Mouse (Mus musculus) MEL (cell line): Measurements from ENCODE around the gene Abhd16a.

Source experiments
- CHD1 ChIP-seq: IDR thresholded peaks from 2 replicates; pipeline ENCODE4 v1.6.1; 2012; ENCODE audit warnings: low read depth, mild to moderate bottlenecking, inconsistent platforms, low read length, improper control_type of control experiment
- CTCF ChIP-seq, 3 experiments: IDR thresholded peaks in 2 of 3; conservative IDR thresholded peaks in 1 of 3; 2 replicates each; pipeline ENCODE4 v1.5.1; 2011 to 2012; ENCODE audit warnings: low read length in 3 of 3, low read depth in 2 of 3, mild to moderate bottlenecking in 2 of 3, improper control_type of control experiment in 1 of 3, inconsistent platforms in 1 of 3, mixed read lengths in 1 of 3, moderate library complexity in 1 of 3; ENCODE audit not compliant: control insufficient read depth in 1 of 3, insufficient read depth in 1 of 3, poor library complexity in 1 of 3, severe bottlenecking in 1 of 3
- EP300 ChIP-seq, 2 experiments: IDR thresholded peaks; 2 replicates each; pipeline ENCODE4 v1.6.1; 2011; ENCODE audit warnings: improper control_type of control experiment in 2 of 2, low read length in 2 of 2, low read depth in 1 of 2, mild to moderate bottlenecking in 1 of 2
- GATA1 ChIP-seq: IDR thresholded peaks from 2 replicates; pipeline ENCODE4 v1.6.1; 2011; ENCODE audit warnings: low read depth, low read length, improper control_type of control experiment
- MAFK ChIP-seq: IDR thresholded peaks from 2 replicates; pipeline ENCODE4 v1.6.1; 2011; ENCODE audit warnings: low read depth, mild to moderate bottlenecking, low read length, improper control_type of control experiment, borderline replicate concordance
- MYB ChIP-seq: IDR thresholded peaks from 2 replicates; pipeline ENCODE4 v1.6.1; 2011; ENCODE audit warnings: mild to moderate bottlenecking, low read depth, low read length, improper control_type of control experiment
- NELFE ChIP-seq: IDR thresholded peaks from 2 replicates; pipeline ENCODE4 v1.6.1; 2011; ENCODE audit warnings: low read depth, low read length, improper control_type of control experiment
- POLR2A ChIP-seq, 2 experiments: IDR thresholded peaks; 2 replicates each; pipeline ENCODE4 v1.6.1; 2011 to 2012; ENCODE audit warnings: low read length in 2 of 2, mild to moderate bottlenecking in 2 of 2, control low read depth in 1 of 2, improper control_type of control experiment in 1 of 2, low read depth in 1 of 2, moderate library complexity in 1 of 2; ENCODE audit not compliant: control insufficient read depth in 1 of 2, insufficient read depth in 1 of 2, poor library complexity in 1 of 2
- RCOR1 ChIP-seq: IDR thresholded peaks from 2 replicates; pipeline ENCODE4 v1.6.1; 2012; ENCODE audit warnings: low read depth, mild to moderate bottlenecking, inconsistent platforms, low read length, improper control_type of control experiment
- UBTF ChIP-seq: IDR thresholded peaks from 2 replicates; pipeline ENCODE4 v1.6.1; 2012; ENCODE audit warnings: low read depth, mild to moderate bottlenecking, inconsistent platforms, low read length, improper control_type of control experiment, moderate library complexity, borderline replicate concordance; ENCODE audit not compliant: insufficient read depth
- USF2 ChIP-seq, 2 experiments: IDR thresholded peaks; 2 replicates each; pipeline ENCODE4 v1.6.1; 2011 to 2012; ENCODE audit warnings: improper control_type of control experiment in 2 of 2, low read length in 2 of 2, borderline replicate concordance in 1 of 2, inconsistent platforms in 1 of 2, low read depth in 1 of 2, mild to moderate bottlenecking in 1 of 2; ENCODE audit not compliant: insufficient read depth in 1 of 2
- ZMIZ1 ChIP-seq: IDR thresholded peaks from 2 replicates; pipeline ENCODE4 v1.6.1; 2012; ENCODE audit warnings: low read depth, mild to moderate bottlenecking, inconsistent platforms, low read length, improper control_type of control experiment, moderate library complexity
- ZNF384 ChIP-seq: IDR thresholded peaks from 2 replicates; pipeline ENCODE4 v1.6.1; 2012; ENCODE audit warnings: low read depth, mild to moderate bottlenecking, inconsistent platforms, low read length, improper control_type of control experiment

DNA sequence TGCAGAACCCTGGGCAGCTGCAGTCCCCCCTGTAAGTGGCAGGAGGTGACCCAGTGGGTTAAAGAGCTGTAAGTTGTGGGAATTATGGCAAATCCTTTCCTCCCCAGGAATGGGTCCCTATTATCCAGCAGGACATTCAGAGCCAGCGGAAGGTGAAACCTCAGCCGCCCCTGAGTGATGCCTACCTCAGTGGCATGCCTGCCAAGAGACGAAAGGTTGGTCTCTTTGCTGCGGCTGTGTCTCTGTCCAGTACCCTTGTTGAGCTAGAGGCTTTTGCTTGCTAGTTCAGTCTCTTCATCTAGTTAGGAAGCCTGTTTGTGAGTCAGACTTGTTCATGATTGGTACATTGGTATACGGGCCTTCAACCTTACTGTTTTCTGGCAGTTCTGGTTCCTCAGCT is 57.1 kb downstream of the Abhd16a start:
- TF ChIP-seq CHD1 (no peak), CTCF (IDR thresholded peaks at IDR 0.05 in 2 of 3, conservative IDR thresholded peaks at IDR 0.05 in 1 of 3; ENCODE audit: control insufficient read depth in 1 of 3, insufficient read depth in 1 of 3, low read depth in 2 of 3, low read length in 3 of 3, poor library complexity in 1 of 3, severe bottlenecking in 1 of 3) (no peak), UBTF (no peak), EP300 (IDR thresholded peaks at IDR 0.05; ENCODE audit: low read depth in 1 of 2, low read length in 2 of 2) (no peak), ZNF384 (no peak), ZMIZ1 (no peak), NELFE (no peak), RCOR1 (no peak), MAFK (no peak), POLR2A (IDR thresholded peaks at IDR 0.05; ENCODE audit: control insufficient read depth in 1 of 2, insufficient read depth in 1 of 2, low read depth in 1 of 2, low read length in 2 of 2, poor library complexity in 1 of 2) (no peak), GATA1 (no peak), MYB (no peak), USF2 (IDR thresholded peaks at IDR 0.05; ENCODE audit: borderline replicate concordance in 1 of 2, insufficient read depth in 1 of 2, low read depth in 1 of 2, low read length in 2 of 2) (no peak)
